Mouse (Mus musculus) spleen, adult 2 months (tissue): Measurements from ENCODE around the gene Gsap. TPM values are rescaled to one million over a fixed set of nuclear protein-coding genes. Genes with fewer than 3 reads are reported as not detected.

Experiments used
- DNase-seq, 2 experiments: peaks; one replicate each; pipeline versions ENCODE4 v3.0.0 to v3.0.0-alpha.2; 2012 to 2021; ENCODE audit warnings: low spot score in 2 of 2, low read depth in 1 of 2
- H3K27ac ChIP-seq: fragments of 200-500 bp; 2 replicates; pipeline ENCODE4 v1.5.1; 2012; ENCODE audit warnings: low read length, inconsistent platforms; ENCODE audit not compliant: insufficient read depth
- H3K27me3 ChIP-seq: fragments of 200-500 bp; 2 replicates; pipeline ENCODE4 v1.6.1; 2012; ENCODE audit warnings: mild to moderate bottlenecking, moderate library complexity, low read length, inconsistent platforms; ENCODE audit not compliant: control insufficient read depth, insufficient read depth
- H3K36me3 ChIP-seq: fragments of 200-500 bp; 2 replicates; pipeline ENCODE4 v1.6.1; 2012; ENCODE audit warnings: mild to moderate bottlenecking, low read length, inconsistent platforms; ENCODE audit not compliant: control insufficient read depth, insufficient read depth
- H3K4me1 ChIP-seq: fragments of 200-500 bp; 2 replicates; pipeline ENCODE4 v1.6.1; 2011; ENCODE audit warnings: inconsistent platforms; ENCODE audit not compliant: control insufficient read depth, insufficient read depth, insufficient read length
- H3K4me3 ChIP-seq: fragments of 200-500 bp; 2 replicates; pipeline ENCODE4 v1.5.1; 2011; ENCODE audit warnings: mild to moderate bottlenecking, inconsistent platforms; ENCODE audit not compliant: insufficient read depth, insufficient read length; ENCODE audit errors: extremely low read depth
- CTCF ChIP-seq: fragments of 200-500 bp; IDR thresholded peaks from 2 replicates; pipeline ENCODE4 v1.5.1; 2011; ENCODE audit warnings: mild to moderate bottlenecking, inconsistent platforms; ENCODE audit not compliant: insufficient read depth, insufficient read length, insufficient replicate concordance; ENCODE audit errors: extremely low read depth
- POLR2A ChIP-seq: fragments of 200-500 bp; IDR thresholded peaks from 2 replicates; pipeline ENCODE4 v1.6.1; 2011; ENCODE audit warnings: low read depth, low read length, inconsistent platforms
- WGBS: fragments of 180-500 bp; shearing (Covaris S2); methylation state at CpG from one replicate; pipeline ENCODE4 v1.1.7; 2018; 5-methylcytosine and 5-hydroxymethylcytosine counted together
- polyA plus RNA-seq: library from polyadenylated mRNA; depleted of rRNA; stranded (reverse); fragments of >200 nt; gene quantifications from 2 replicates; pipeline ENCODE4 v1.2.3, GENCODE M21; 2012

Gsap gene
- polyA plus RNA-seq, 1 experiment: 7.9 TPM

GRCm38 (mm10) chr5:21301011-21301410, 115.0 kb downstream of the Gsap start:
- H3K36me3 ChIP-seq: no peaks in the 10 kb centered on the region
- TF ChIP-seq POLR2A (no peak), CTCF (no peak)
- WGBS: 82% methylated on average over 6 of the region's 6 CpGs
- DNase-seq: no peak
- no peak overlapping the region for H3K27ac ChIP-seq
- H3K4me3 ChIP-seq: no peak overlapping the region
- H3K4me1 ChIP-seq: no peaks in the 10 kb centered on the region; the same call in 1 of the 2 replicates
- no peaks in the 10 kb centered on the region for H3K27me3 ChIP-seq

DNA sequence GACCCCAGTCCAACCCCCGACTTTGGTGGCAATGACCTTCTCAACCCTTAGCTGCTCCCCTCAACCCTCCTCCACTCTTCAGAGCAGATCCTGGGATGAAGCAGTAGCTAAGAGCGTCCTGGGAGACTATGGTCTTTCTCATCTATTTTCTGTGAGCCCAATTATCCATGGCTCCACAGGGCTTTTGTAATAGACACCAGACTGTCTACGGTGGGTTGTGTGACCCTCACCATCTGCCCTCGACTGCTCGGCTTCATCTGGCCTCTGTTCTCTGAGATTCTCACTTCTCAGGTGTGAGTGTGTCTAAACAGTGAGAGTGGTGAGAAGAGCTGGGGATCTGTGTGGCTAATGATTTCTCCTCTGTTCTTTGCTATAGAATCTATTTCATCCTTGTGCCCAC, 121.1 kb downstream of the Gsap start:
- H3K4me3 ChIP-seq: no peak overlapping the region
- DNase-seq: no peak
- H3K27me3 ChIP-seq: no peaks in the 10 kb centered on the region
- H3K4me1 ChIP-seq: no peaks in the 10 kb centered on the region
- TF ChIP-seq POLR2A (no peak), CTCF (no peak)
- no peak overlapping the region for H3K27ac ChIP-seq
- WGBS: 90% methylated on average over 5 of the region's 5 CpGs
- no peaks in the 10 kb centered on the region for H3K36me3 ChIP-seq

DNA sequence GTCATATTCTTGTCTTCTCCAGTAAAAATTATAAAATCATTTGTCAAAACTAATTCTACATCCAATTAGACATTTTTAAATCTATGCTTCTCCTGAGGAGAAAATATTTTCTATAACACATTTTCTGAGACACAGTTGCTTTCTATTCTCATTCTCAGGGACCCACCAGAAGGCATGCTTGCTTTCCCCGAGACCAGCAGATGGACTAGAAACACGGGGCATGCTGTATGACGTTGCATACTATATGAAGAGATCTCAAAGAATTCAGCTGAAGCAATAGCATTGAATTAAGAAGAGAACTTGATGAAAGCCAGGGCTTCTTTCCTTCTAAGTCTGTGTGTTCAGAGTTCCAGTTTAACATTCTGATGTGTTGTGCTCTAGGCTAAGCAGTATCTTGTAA, 128.6 kb downstream of the Gsap start:
- no peak for DNase-seq
- WGBS: 87% methylated on average over 3 of the region's 3 CpGs
- TF ChIP-seq CTCF: no peak
- TF ChIP-seq POLR2A: no peak
- no peaks in the 10 kb centered on the region for H3K36me3 ChIP-seq
- no peak overlapping the region for H3K27ac ChIP-seq
- H3K4me3 ChIP-seq: no peak overlapping the region
- no peaks in the 10 kb centered on the region for H3K4me1 ChIP-seq
- H3K27me3 ChIP-seq: no peaks in the 10 kb centered on the region

DNA sequence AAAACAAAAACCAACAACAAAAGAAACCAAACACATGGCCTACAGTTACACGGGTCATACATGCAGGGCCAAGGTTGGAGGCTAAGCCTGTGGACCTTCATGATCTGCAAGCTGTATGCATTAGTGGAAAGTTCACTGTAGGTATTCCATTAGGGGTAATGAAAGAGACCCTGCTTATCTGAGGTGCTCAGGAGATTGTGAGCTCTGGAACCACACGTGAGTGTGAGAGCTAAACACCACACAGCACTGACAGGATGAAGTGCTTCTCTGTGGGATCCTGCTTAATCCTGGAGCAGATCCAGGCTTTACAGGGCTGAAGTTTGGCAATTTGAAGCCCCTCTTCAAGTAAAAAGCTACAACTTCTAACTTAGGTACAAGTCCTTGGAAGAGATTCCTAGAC, 134.1 kb downstream of the Gsap start:
- DNase-seq: no peak
- Histone ChIP-seq H3K27me3 (no peaks in the 10 kb centered on the region), H3K27ac (no peak overlapping the region), H3K4me3 (no peak overlapping the region), H3K4me1 (no peaks in the 10 kb centered on the region), H3K36me3 (no peaks in the 10 kb centered on the region)
- 88% methylated on average over 2 of the region's 2 CpGs for WGBS
- no peak for TF ChIP-seq POLR2A
- TF ChIP-seq CTCF: no peak

DNA sequence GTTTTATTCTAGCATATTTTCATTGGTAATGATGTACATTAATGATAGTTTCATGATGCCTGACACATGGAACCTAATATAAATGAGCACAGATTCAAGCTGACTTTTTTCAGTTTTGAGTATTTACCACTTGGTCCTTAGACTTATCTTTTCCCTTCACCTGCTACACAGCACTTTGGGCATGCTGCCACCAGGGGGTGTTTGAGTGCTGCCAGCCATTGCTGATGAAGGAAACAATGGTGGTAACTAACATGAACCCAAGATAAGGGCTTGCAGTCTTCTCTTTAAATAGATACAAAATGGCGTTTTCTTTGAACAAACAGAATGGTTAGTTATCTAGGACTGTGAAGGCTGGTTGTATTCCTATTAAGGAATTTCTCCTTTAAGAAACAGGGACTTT, 140.4 kb downstream of the Gsap start:
- WGBS: 16% methylated on average over 1 of the region's 1 CpGs
- DNase-seq: peak; percentile 59 to 83

GRCm38 (mm10) chr5:21328560-21328959, 142.5 kb downstream of the Gsap start:
- TF ChIP-seq CTCF: no peak
- no peak for TF ChIP-seq POLR2A
- Histone ChIP-seq H3K4me3 (no peak overlapping the region), H3K27me3 (no peaks in the 10 kb centered on the region), H3K36me3 (no peaks in the 10 kb centered on the region), H3K4me1 (peaks cover 4% of the 10 kb centered on the region; the same call in 1 of the 2 replicates), H3K27ac (no peak overlapping the region)
- no peak for DNase-seq
- 61% methylated on average over 1 of the region's 1 CpGs for WGBS

More for the DNA sequence above, 140.4 kb downstream of the Gsap start:
- TF ChIP-seq CTCF (peak; percentile 92; the same call in 1 of the 2 replicates), POLR2A (no peak)
- H3K27ac ChIP-seq: no peak overlapping the region
- no peaks in the 10 kb centered on the region for H3K27me3 ChIP-seq
- no peaks in the 10 kb centered on the region for H3K36me3 ChIP-seq
- peaks cover 4% of the 10 kb centered on the region; the same call in 1 of the 2 replicates for H3K4me1 ChIP-seq
- H3K4me3 ChIP-seq: no peak overlapping the region
